Mouse (Mus musculus) liver, embryonic 16.5 days (tissue): Measurements from ENCODE around the gene Tcf15. TPM values are rescaled to one million over a fixed set of nuclear protein-coding genes. Genes with fewer than 3 reads are reported as not detected.

Experiments used
- ATAC-seq: fragments of 200-750 bp; cut with Nextera tagmentation; 2 replicates; pipeline ENCODE4 v1.8.0; 2017; ENCODE audit warnings: low read depth, mild to moderate bottlenecking, moderate number of reproducible peaks, moderate library complexity
- H3K27ac ChIP-seq: fragments of 300-500 bp; sonication (generic); 2 replicates; pipeline ENCODE4 v1.5.1; 2014; ENCODE audit warnings: mild to moderate bottlenecking, low read length
- H3K27me3 ChIP-seq: fragments of 300-500 bp; sonication (generic); 2 replicates; pipeline ENCODE4 v1.6.1; 2014; ENCODE audit warnings: low read depth, low read length, mixed read lengths; ENCODE audit not compliant: control insufficient read depth, insufficient read depth
- H3K36me3 ChIP-seq: fragments of 300-500 bp; sonication (generic); 2 replicates; pipeline ENCODE4 v1.6.1; 2014; ENCODE audit warnings: mild to moderate bottlenecking; ENCODE audit not compliant: control insufficient read depth, insufficient read depth
- H3K4me1 ChIP-seq: fragments of 300-500 bp; sonication (generic); 2 replicates; pipeline ENCODE4 v1.6.1; 2014; ENCODE audit warnings: low read depth, low read length, mixed read lengths; ENCODE audit not compliant: control insufficient read depth
- H3K4me2 ChIP-seq: fragments of 300-500 bp; sonication (generic); 2 replicates; pipeline ENCODE4 v1.6.1; 2014; ENCODE audit warnings: low read depth, low read length, mixed read lengths
- H3K4me3 ChIP-seq: fragments of 300-500 bp; sonication (generic); 2 replicates; pipeline ENCODE4 v1.5.1; 2014; ENCODE audit warnings: low read depth, mild to moderate bottlenecking, low read length
- H3K9ac ChIP-seq: fragments of 300-500 bp; sonication (generic); 2 replicates; pipeline ENCODE4 v1.6.1; 2014; ENCODE audit warnings: low read depth, low read length
- H3K9me3 ChIP-seq: fragments of 300-500 bp; sonication (generic); replicated peaks from 2 replicates; pipeline ENCODE4 v1.6.1; 2016; ENCODE audit warnings: low read length; ENCODE audit not compliant: control insufficient read depth
- WGBS: fragments of 180-500 bp; shearing (Covaris S2); extraction: QIAGEN DNeasy Blood & Tissue Kit; methylation state at CpG from one replicate; pipeline ENCODE4 v1.1.7; 2014; ENCODE audit not compliant: insufficient replicate concordance; 5-methylcytosine and 5-hydroxymethylcytosine counted together
- polyA plus RNA-seq: library from polyadenylated mRNA; unstranded; fragments of >200 nt; fragmentation: Nextera tagmentation; extraction: Ambion mirVana; gene quantifications from 2 replicates; pipeline ENCODE4 v1.2.1, GENCODE M21; 2015

Gene Tcf15
- polyA plus RNA-seq, 1 experiment from 2014 or later: 0.22 TPM

DNA sequence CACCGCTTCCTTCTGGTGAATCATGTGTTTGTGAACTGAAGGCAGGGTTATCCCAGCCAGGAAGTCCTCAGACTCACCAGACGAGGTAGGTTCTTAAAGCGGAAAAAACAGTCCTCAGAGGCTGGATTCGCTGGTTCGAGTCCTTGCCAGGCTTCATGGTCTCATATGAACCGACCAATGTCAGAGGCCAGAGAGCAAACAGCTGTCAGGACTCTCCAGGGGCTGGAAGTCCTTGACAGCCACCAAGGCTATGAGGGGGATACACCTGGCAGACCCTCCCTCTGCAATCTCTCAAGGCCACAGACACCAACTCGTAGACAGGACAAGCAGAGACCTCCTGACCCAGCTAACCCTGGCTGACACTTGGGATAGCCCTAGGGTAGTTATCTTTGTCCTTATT, 45.9 kb downstream of the Tcf15 start:
- Histone ChIP-seq H3K27me3 (no peaks in the 10 kb centered on the region), H3K4me3 (no peak overlapping the region), H3K4me2 (no peak overlapping the region), H3K4me1 (no peaks in the 10 kb centered on the region), H3K9ac (no peak overlapping the region), H3K36me3 (no peaks in the 10 kb centered on the region), H3K27ac (no peak overlapping the region), H3K9me3 (no peaks in the 10 kb centered on the region)
- WGBS: 43% methylated on average over 7 of the region's 7 CpGs
- no peak for ATAC-seq

DNA sequence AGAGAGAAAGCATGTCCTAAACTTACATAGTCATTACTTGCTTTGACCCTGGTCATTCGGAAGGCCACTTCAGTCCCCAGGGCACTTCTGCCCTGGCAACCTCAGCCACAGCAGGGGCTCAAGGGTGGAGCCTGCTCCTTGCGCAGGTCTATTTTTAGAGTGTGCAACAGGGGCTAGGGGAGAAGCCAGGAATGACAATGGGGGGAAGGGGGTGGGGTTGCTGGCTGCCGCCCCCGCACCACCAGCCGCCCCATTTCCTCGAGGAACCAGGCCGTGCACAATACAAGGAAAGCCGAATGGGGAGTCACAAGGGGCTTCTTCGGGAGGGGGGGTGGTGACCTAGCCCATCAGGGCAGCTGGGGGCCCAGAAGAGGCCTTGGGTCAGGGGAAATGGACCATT, 46.3 kb downstream of the Tcf15 start:
- H3K4me2 ChIP-seq: no peak overlapping the region
- H3K27ac ChIP-seq: no peak overlapping the region
- no peak overlapping the region for H3K9ac ChIP-seq
- no peaks in the 10 kb centered on the region for H3K27me3 ChIP-seq
- no peaks in the 10 kb centered on the region for H3K9me3 ChIP-seq
- 48% methylated on average over 9 of the region's 9 CpGs for WGBS
- ATAC-seq: no peak
- no peak overlapping the region for H3K4me3 ChIP-seq
- H3K4me1 ChIP-seq: no peaks in the 10 kb centered on the region
- H3K36me3 ChIP-seq: no peaks in the 10 kb centered on the region

DNA sequence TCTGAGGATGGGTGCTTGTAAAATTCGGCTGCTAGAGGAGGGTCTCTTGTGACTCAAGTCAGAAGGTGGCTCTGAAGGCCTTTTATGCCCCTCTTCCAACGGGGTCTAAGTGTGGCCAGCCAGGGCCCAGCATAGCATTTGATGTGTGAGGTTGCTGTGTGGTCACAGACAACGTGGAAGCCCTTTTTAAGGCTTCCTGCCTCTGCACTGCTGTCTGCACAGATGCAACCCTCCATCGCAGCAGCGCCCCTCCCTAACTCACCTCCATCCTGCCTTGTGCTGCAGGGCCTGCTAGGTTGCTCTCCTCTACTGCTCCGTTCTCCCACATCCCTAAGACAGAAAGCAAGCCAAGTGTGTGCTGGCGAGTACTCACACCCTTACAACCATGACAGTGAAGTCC, 46.8 kb downstream of the Tcf15 start:
- H3K4me2 ChIP-seq: no peak overlapping the region
- no peak for ATAC-seq
- 46% methylated on average over 7 of the region's 7 CpGs for WGBS

DNA sequence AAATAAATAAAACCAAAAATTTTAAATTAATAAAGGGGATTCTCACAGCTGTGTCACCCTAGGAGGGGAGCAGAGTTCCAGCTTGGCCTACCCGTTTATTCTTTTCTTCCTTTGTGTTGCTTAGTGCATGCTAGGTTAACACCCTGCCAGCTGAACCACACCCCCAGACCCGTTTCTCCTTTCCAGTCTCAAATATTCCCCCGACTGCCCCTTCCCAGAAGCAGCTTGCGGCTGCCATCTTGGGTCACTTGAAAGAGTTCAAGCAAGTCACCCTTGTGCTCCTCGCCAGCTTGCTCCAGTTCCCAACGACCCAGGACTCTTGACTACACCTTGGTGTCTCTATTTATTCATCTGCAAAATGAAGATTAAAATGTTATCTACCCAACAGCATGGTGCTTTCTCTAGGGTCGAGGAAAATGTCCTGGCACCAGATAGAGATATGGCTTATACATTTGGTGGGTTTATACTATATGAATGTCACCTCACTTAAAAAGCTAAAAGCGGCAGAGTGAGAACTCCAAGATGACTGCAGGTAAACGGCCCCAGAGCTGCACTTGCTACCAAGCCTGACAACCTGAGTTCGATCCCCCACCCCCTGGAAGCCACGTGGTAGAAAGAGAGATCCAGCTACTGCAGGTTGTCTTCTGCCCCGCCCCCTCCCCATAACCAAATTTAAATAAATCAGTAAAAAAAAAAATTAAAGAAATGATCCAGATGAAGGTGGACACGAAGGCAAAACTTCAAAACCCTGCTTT, 49.4 kb downstream of the Tcf15 start:
- Histone ChIP-seq H3K9ac (no peak overlapping the region), H3K4me1 (no peaks in the 10 kb centered on the region; the same call in 1 of the 2 replicates), H3K36me3 (no peaks in the 10 kb centered on the region), H3K27ac (no peak overlapping the region), H3K9me3 (no peaks in the 10 kb centered on the region), H3K4me3 (no peak overlapping the region), H3K4me2 (no peak overlapping the region), H3K27me3 (no peaks in the 10 kb centered on the region)
- ATAC-seq: peak; percentile 56
- WGBS: 45% methylated on average over 13 of the region's 13 CpGs

More for the DNA sequence above, 46.8 kb downstream of the Tcf15 start:
- Histone ChIP-seq H3K36me3 (no peaks in the 10 kb centered on the region), H3K4me3 (no peak overlapping the region), H3K9me3 (no peaks in the 10 kb centered on the region), H3K9ac (no peak overlapping the region), H3K27me3 (no peaks in the 10 kb centered on the region), H3K27ac (no peak overlapping the region), H3K4me1 (no peaks in the 10 kb centered on the region; the same call in 1 of the 2 replicates)

DNA sequence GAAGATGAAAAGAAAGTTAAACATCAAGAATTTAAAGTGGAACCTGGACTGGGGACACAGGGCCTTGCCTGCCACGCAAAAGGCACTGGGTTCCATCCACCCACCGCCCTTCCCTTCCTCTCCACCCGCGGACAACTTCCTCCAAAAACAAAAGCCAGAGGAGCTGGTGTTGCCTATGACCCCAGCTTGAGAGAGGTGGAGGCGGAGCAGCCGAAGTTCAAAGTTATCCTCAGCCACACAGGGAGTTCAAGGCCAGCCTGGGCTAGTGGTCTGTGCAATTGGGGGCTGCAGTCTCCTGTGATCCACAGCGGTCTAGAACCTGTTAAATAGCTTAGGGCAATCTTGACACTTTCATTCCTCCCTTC, 50.0 kb downstream of the Tcf15 start:
- ATAC-seq: no peak
- H3K4me3 ChIP-seq: no peak overlapping the region
- H3K4me1 ChIP-seq: no peaks in the 10 kb centered on the region; the same call in 1 of the 2 replicates
- 51% methylated on average over 7 of the region's 7 CpGs for WGBS
- H3K4me2 ChIP-seq: no peak overlapping the region
- H3K9ac ChIP-seq: no peak overlapping the region
- H3K27ac ChIP-seq: no peak overlapping the region
- H3K36me3 ChIP-seq: no peaks in the 10 kb centered on the region
- H3K9me3 ChIP-seq: no peaks in the 10 kb centered on the region
- H3K27me3 ChIP-seq: no peaks in the 10 kb centered on the region

DNA sequence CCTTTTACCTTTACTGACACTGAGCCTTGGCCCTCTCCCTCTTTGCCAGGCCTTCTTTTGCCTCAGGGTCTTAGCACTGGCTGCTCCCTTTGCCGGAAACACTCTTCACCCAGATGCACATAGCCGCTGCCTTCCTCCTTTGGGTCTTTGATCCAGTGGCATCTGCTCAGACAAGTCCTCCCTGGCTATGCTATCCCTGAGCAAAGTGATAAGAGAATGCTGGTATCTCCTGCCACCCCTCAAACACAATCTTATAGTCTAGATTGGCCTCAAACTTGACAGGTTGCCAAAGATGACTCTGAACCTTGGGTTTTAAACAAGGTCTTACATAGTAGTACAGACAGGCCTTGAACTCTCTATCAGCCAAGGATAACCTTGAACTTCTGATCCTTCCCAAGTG, 51.2 kb downstream of the Tcf15 start:
- no peak for ATAC-seq
- Histone ChIP-seq H3K4me1 (no peaks in the 10 kb centered on the region; the same call in 1 of the 2 replicates), H3K36me3 (no peaks in the 10 kb centered on the region), H3K4me2 (no peak overlapping the region), H3K4me3 (no peak overlapping the region), H3K9ac (no peak overlapping the region), H3K27me3 (no peaks in the 10 kb centered on the region), H3K27ac (no peak overlapping the region), H3K9me3 (no peaks in the 10 kb centered on the region)
- 53% methylated on average over 2 of the region's 2 CpGs for WGBS

DNA sequence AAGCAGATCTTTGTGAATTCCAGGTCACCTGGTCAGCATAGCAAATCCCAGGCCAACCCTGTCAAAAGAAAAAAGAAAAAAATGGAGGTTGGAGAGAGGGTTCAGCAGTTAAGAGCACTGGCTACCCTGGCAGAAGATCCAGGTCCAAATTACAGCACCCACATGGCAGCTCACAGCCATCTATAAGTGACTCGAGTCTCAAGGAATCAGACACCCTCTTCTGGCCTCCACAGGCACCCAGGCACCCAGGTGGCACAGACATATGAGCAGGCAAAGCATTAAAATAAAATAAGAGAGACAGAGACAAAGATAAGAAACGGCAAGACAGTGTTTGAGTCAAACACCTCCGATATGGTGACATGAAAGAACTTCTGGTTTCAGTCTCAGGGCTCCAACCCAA, 53.5 kb downstream of the Tcf15 start:
- no peaks in the 10 kb centered on the region for H3K27me3 ChIP-seq
- ATAC-seq: no peak
- H3K9ac ChIP-seq: no peak overlapping the region
- no peaks in the 10 kb centered on the region; the same call in 1 of the 2 replicates for H3K4me1 ChIP-seq
- no peaks in the 10 kb centered on the region for H3K36me3 ChIP-seq
- no peak overlapping the region for H3K27ac ChIP-seq
- H3K4me3 ChIP-seq: no peak overlapping the region
- no peaks in the 10 kb centered on the region for H3K9me3 ChIP-seq
- WGBS: 27% methylated on average over 3 of the region's 3 CpGs
- no peak overlapping the region for H3K4me2 ChIP-seq

DNA sequence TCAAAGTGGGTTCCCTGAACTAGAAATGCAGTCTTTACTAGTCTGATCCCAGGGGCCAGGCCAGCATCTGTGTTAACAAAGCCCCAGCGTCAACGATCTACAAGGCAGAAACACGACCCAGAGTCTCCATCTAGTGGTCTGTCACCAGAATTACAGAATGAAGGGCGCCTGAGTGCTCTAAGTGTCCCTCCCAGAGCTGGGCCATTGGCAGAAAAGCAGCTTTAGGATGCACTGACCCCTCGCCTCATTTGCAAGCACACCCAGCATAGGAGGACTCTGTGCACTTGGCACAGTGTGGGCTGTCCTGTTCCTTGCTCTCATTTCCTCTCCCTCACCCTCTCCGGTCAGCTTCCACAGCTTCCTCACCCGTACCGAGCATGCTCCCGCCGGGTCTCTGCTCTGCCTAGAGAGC, 53.9 kb downstream of the Tcf15 start:
- Histone ChIP-seq H3K27me3 (no peaks in the 10 kb centered on the region), H3K4me3 (no peak overlapping the region), H3K9me3 (no peaks in the 10 kb centered on the region), H3K9ac (no peak overlapping the region), H3K27ac (no peak overlapping the region), H3K4me1 (no peaks in the 10 kb centered on the region; the same call in 1 of the 2 replicates), H3K4me2 (no peak overlapping the region), H3K36me3 (no peaks in the 10 kb centered on the region)
- no peak for ATAC-seq
- 42% methylated on average over 10 of the region's 10 CpGs for WGBS
